Mouse (Mus musculus): ENCODE results near the gene Rsu1. TPM values are rescaled to one million over a fixed set of nuclear protein-coding genes. Genes with fewer than 3 reads are reported as not detected.

Gene Rsu1
- polyA plus RNA-seq, 1 experiment = 61.1 TPM

DNA sequence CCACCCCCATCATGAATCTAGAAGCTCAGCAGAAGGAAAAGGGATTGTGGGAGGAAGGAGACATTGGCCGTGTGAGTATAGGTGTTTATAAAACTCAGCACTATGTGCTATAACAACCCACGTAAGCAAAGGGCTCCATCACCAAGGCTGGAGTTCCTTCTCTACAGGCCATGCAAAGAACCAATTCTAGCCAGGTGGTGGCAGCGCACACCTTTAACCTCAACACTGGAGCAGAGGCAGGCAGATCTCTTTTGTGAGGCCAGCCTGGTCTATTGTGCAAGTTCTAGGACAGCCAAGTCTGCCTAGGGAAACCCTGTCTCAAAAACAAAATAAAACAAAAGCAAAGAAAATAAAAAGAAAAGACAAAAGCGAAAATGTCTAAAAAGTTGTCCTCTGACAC lies 231.4 kb downstream of the Rsu1 start:
- Histone ChIP-seq H3K4me3 (ENCODE audit: insufficient read depth, low read depth, low read length) (no peak overlapping the region), H3K4me1 (ENCODE audit: control insufficient read depth, insufficient read depth, low read length) (0 out of 2 replicates have a peak, but pooled peaks cover 2% of the 10 kb centered on the region), H3K27ac (ENCODE audit: insufficient read depth, low read depth, low read length) (no peak overlapping the region), H3K27me3 (replicated peaks; ENCODE audit: control insufficient read depth, insufficient read depth, low read length) (no peaks in the 10 kb centered on the region), H3K36me3 (ENCODE audit: control insufficient read depth, insufficient read depth, low read length) (no peaks in the 10 kb centered on the region)
- WGBS = 91% methylated on average over 4 of the region's 4 CpGs
- TF ChIP-seq CTCF (conservative IDR thresholded peaks at IDR 0.05; ENCODE audit: insufficient read depth, insufficient read length, low read depth, low read length) (no peak), POLR2A (IDR thresholded peaks at IDR 0.05; ENCODE audit: low read depth, low read length) (no peak)
- no peak for DNase-seq

GRCm38 (mm10) chr2:13038772-13039171 lies 232.4 kb downstream of the Rsu1 start:
- no peak for DNase-seq
- Histone ChIP-seq H3K36me3 (ENCODE audit: control insufficient read depth, insufficient read depth, low read length) (no peaks in the 10 kb centered on the region), H3K4me1 (ENCODE audit: control insufficient read depth, insufficient read depth, low read length) (0 out of 2 replicates have a peak, but pooled peaks cover 2% of the 10 kb centered on the region), H3K27me3 (replicated peaks; ENCODE audit: control insufficient read depth, insufficient read depth, low read length) (no peaks in the 10 kb centered on the region), H3K27ac (ENCODE audit: insufficient read depth, low read depth, low read length) (no peak overlapping the region), H3K4me3 (ENCODE audit: insufficient read depth, low read depth, low read length) (no peak overlapping the region)
- TF ChIP-seq POLR2A (IDR thresholded peaks at IDR 0.05; ENCODE audit: low read depth, low read length) (no peak), CTCF (conservative IDR thresholded peaks at IDR 0.05; ENCODE audit: insufficient read depth, insufficient read length, low read depth, low read length) (no peak)
- 58% methylated on average over 3 of the region's 3 CpGs for WGBS

Other genes with a start within 250 kb of the Rsu1 start
- 56.2 and 62.6 TPM in 2 replicates for gene Cubn, start 220.4 kb upstream of the Rsu1 start, polyA plus RNA-seq (2012; rRNA removed)